Mouse (Mus musculus) cortical plate, adult 2 months (tissue): ENCODE results near the gene Gm6309.

Source experiments
- CTCF ChIP-seq: fragments of 200-500 bp; IDR thresholded peaks from 2 replicates; pipeline ENCODE4 v1.5.1; 2011; ENCODE audit warnings: mild to moderate bottlenecking, control low read depth, low read length; ENCODE audit not compliant: insufficient read depth; ENCODE audit errors: extremely low read depth
- POLR2A ChIP-seq: fragments of 200-500 bp; IDR thresholded peaks from 2 replicates; pipeline ENCODE4 v1.6.1; 2011; ENCODE audit warnings: mild to moderate bottlenecking, low read length, control low read depth; ENCODE audit not compliant: insufficient read depth; ENCODE audit errors: extremely low read depth

DNA sequence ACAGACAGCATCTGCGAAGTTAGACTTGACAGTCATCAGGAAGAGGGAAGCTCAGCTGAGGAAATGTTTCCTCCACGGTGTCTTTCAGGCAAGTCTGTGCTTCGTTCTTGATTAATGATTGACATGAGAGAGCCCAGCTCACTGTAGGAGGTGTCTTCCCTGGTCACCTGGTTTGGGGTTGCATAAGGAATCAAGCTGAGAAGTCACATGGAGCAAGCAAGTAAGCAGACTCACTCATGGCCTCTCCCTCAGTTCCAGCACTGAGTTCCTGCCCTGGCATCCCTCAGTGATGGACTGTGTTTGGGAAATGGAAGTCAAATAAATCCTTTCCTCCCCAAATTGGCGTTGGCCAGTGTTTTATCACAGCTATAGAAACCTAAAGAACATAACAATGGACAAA is 19.6 kb upstream of the Gm6309 start:
- TF ChIP-seq CTCF: no peak
- no peak for TF ChIP-seq POLR2A
